Mouse (Mus musculus): ENCODE results near the gene Babam2.
"Not testable (repeated sequence)": the region's sequence is repeated elsewhere in the genome, so short reads cannot be mapped to it uniquely, and the experiment has no call there.

Babam2 gene

DNA sequence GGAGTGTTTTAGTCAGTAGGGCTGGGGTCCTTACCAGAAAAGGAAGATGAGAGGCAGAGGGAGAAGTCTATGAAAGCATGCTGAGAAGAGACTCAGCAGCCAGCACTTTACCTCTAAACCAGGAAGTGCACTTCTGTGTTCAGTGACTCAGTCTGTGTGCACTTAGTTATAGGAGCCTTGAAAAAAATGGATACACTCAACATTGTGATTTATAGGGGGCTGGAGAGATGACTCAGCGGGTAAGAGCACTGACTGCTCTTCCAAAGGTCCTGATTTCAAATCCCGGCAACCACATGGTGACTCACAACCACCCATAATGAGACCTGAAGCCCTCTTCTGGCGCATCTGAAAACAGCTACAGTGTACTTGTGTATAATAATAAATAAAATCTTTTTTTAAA, 238.5 kb downstream of the Babam2 start:
- no peak for DNase-seq (ENCODE audit: low spot score in 2 of 2)

DNA sequence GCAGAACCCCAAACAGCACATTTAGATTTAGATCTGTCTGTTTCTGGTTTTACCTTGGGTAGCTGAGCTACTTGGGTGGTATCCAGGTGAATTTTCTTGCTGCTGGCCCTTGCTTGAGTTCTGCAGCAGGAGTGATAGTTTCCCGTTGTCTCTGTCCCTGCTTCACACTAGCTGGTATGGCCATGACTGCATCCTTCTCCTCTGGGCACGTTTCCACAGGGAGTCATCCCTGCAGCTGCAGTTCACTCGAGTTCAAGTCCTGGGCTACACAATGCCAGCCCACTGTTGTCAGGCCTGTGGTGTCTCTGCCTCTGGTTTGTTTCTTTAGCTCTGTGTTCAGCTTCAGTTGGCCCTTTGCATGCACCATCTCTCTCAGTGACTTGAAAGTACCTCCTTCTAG, 239.0 kb downstream of the Babam2 start:
- no peak for DNase-seq (ENCODE audit: low spot score in 2 of 2)

GRCm38 (mm10) chr5:31940876-31941275, 243.4 kb downstream of the Babam2 start:
- no peak for DNase-seq (ENCODE audit: low spot score in 2 of 2)

DNA sequence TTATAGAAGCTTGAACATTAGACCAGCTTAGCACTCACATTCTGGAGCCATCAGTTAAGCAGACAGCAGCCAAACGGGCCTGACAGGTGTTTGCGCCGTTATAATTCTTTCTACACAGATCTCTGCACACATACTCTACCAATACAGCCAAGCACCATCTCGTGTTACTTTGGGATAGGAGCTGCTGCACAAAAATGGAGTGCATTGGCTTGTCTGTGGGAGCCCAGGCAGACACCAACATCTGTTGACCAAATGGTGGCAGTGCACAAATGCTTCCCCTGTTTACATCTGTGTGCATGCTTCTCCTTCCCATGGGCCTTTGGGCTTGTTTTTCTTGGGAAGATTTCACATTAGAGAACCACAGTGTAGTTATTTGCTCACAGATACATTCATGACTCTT, 249.7 kb downstream of the Babam2 start:
- no peak for DNase-seq (ENCODE audit: low spot score in 2 of 2)

DNA sequence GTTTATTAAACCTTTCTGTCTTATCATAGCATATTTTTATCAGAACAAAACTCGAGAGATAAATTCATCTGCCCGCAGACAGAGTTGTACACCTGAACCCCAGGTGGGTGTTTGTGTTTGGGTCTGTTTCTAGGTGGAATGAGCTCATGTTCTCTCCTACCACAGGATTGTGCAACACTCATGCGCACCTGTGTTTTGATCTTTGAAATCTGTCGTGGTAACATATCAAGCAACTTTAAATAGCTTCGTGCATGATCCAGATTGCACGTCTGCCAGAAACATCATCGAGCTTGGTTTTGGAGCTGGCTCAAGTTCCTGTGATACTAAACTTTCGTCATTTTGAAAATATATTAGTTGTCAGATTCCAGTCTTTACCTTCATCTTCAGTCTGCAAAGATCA, 251.9 kb downstream of the Babam2 start:
- DNase-seq (ENCODE audit: low spot score in 2 of 2): peak; percentile 10 to 25

GRCm38 (mm10) chr5:31950532-31950931, 253.0 kb downstream of the Babam2 start:
- DNase-seq (ENCODE audit: low spot score in 2 of 2): no peak

DNA sequence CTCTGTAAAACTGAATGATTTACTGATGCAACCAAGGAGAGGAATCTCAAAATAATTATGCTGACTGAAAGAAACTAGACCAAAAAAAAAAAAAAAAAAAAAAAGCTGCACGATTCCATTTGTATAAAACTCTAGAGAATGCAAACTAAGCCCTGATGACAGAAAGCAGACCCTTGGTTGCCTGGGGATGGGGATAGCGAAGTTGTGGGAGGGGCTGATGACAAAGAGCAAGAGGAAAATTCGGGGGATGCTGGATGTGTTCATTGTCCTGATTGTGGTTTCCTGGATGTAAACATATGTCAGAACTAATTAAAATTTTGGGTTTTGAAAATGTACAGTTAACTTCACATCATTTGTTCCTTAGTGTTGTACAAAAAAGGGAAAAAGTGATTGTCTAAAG, 257.7 kb downstream of the Babam2 start:
- DNase-seq (ENCODE audit: low spot score in 2 of 2): no peak

DNA sequence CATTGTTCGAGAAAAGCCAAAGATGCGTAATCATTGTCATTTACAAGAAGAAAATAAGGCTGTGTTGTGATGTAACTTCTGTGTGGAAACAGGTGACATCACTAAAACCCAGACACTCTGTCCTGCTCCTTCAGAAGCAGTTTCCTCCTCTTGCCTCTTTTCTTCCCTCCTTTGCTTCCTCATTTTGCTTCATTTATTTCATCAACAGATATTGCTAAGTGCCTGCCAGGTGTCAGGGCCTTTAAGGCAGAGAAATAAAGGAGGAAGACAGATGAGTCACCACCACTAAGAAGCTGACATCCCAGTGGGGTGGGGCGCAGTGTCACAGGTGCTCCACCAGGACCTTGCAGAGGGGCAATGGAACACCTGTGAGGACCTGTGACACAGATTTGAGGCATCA, 258.9 kb downstream of the Babam2 start:
- DNase-seq (ENCODE audit: low spot score in 2 of 2): no peak

- DNase-seq (ENCODE audit: low spot score in 2 of 2): no peak
Observed at GRCm38 (mm10) chr5:31959886-31960285, 262.4 kb downstream of the Babam2 start.

- no peak for DNase-seq (ENCODE audit: low spot score in 2 of 2)
Observed at GRCm38 (mm10) chr5:31961423-31961822, 263.9 kb downstream of the Babam2 start.

GRCm38 (mm10) chr5:31962346-31962745, 264.9 kb downstream of the Babam2 start:
- DNase-seq (ENCODE audit: low spot score in 2 of 2): no peak

DNA sequence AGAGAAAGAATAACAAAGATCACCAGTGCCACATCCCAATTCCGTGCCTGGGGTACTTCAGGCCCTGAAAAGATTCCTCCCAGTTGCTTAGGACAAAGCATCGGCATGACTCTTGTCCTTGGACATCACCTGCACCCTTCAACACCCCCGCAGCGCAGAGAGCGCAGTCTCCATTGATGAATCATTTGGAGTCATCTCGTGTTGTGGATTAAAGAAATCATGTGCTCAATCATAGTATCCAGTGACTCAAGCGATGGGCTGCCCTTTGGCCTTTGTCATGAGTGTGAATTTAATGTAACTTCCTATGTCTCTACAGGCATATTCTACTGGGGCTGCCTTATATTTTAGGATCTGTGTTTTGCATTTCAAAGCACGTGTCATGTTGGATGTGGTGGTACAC, 265.9 kb downstream of the Babam2 start:
- DNase-seq (ENCODE audit: low spot score in 2 of 2): no peak

GRCm38 (mm10) chr5:31963851-31964250, 266.4 kb downstream of the Babam2 start:
- DNase-seq (ENCODE audit: low spot score in 2 of 2): no peak

GRCm38 (mm10) chr5:31966741-31967140, 269.3 kb downstream of the Babam2 start:
- no peak for DNase-seq (ENCODE audit: low spot score in 2 of 2)

- DNase-seq (ENCODE audit: low spot score in 2 of 2): no peak
Observed at GRCm38 (mm10) chr5:31967526-31967925, 270.0 kb downstream of the Babam2 start.

DNA sequence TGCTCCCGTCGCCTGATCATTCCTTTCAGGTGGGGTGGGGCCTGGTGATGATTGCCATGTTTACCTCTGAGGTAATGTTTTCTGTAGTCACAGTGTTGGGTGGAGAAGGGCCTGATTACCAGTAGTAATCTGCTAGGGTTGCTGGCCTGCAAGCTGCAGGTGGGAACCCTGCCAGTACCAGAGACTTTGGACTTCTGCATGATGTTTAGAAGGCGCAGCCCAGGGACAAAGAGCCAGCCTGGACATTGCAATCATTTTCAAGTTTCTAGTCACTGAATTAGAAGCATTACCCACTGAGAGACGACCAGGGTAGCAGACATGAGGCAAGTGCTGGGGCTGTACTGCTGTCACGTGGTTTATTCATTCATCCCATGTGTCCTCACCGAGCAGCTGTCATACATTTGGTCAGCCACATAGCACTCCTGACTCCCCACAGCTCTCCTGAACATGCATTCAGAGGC, 270.6 kb downstream of the Babam2 start:
- no peak for DNase-seq (ENCODE audit: low spot score in 2 of 2)

- not testable (repeated sequence) for DNase-seq (ENCODE audit: low spot score in 2 of 2)
Observed at GRCm38 (mm10) chr5:31972416-31972815, 274.9 kb downstream of the Babam2 start.

DNA sequence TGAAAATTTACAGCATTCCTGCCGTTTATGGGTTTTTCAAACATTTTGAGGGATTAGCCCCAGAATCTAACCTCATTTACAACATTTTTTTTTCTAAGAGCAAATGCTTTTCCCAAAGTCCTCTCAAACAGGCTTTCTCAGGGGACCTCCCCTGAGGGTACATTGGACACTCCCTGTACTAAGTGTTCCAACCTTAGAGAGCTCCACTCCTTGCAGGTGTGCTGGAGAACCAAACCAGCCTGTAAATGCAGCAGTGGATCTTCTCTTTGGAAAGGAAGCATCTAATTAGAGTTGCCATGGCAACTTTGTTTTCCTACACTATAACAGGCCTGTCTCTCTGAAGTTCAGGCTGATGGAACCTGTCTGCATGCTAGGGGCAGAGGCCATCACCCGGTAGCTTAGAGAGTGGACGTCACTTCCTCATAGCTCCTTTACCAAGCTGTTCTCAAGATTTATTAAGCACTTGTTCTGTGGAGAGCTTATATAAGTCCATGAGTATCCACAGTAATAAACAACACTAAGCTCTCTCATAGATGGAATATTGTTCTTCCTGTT, 277.2 kb downstream of the Babam2 start:
- DNase-seq (ENCODE audit: low spot score in 2 of 2): peak in 1 of 2 experiments; percentile 17

DNA sequence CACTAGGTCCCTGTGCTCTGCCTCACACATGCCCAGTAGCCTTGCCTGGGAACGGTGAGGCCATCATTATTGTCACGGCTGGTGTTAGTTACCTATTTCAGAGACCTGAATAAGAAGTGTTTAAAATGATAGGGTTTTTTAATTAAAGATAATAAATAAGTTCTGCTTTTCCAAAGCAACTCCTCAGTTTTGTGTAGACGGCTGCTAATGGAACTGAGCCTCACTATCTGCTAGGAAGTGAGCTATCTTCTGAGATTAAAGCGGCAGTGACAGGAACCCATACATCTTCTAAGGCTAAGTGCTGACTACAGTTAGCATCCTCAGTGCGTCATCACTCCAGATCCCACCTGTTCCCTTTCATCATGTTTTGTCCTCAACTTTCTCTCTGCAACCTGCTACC, 284.6 kb downstream of the Babam2 start:
- DNase-seq (ENCODE audit: low spot score in 2 of 2): no peak

- DNase-seq (ENCODE audit: low spot score in 2 of 2): no peak
Observed at GRCm38 (mm10) chr5:31983161-31983560, 285.7 kb downstream of the Babam2 start.

DNA sequence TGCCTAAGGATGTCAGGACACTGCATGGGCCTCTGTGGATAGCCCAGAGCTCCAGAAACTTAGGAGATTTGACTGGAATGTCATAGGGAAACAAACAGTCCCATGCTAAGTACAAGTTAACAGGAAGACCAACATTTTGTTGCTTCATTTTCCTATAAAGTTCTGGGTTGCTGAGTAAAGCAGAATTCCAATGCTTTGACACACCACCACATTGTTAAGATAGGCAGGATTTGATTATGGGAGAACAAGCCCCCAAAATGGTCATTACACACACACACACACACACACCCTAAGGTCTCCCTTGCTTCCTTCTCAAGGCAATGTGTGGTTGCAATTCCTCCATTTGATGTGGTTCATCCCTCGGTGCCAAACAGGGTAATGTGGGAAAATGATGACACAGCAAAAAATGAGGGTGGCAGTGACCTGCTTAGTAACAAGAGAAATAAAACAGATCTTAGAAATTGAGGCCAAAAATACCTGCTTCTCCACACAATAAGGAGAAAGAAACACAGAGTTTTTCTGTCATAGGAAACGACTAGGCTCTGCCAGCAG, 286.4 kb downstream of the Babam2 start:
- DNase-seq (ENCODE audit: low spot score in 2 of 2): no peak

DNA sequence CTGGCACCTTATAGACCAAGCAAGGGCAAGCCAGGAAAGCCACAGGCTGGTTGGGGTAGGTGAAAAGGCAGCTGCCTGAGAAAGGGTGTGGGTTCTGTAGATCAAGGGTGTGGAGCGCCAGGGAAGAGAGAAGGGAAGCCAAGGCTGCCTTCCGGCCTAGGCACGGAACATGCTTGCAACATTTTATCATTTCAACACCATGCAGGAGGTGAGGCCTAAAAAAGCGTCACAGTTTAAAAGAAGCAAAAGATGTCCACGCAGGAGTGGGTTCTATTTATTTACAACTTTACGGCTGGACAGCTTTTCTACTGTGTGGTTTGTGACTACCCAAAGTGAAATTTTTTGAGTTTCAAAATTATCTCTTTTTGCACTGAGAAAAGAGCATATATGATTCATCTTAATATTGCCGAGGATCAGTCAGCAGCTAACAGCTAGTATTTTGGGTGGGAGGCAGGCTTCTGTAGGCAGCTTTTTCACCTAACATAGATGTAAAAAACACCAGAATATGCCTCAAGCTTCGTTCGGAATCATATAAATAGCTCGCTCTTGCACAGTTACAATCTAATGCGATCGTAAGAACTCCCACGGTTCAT, 287.0 kb downstream of the Babam2 start:
- DNase-seq (ENCODE audit: low spot score in 2 of 2): peak; percentile 43 to 55

DNA sequence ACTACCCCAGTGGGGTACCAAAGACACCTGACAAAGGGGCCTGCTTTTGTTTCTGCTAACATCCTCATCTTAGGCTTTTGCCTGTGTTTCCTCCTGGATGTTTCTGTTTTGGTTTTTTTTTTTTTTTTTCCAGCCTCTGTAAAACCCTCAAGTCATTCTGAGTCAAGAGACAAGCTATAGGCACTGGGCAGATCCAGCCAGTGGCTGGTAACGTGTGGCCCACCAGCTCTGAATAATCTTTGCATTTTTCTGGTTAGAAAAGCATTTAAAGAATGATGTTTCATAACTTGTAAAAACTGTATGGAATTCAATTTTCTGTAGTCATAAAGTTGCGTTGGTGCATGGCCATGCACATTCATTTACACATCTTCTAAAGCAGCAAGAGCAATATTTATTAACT, 287.5 kb downstream of the Babam2 start:
- DNase-seq (ENCODE audit: low spot score in 2 of 2): no peak
